Mouse (Mus musculus) bone marrow, adult 2 months (tissue): ENCODE measurements around the gene Pkn1. TPM values are rescaled to one million over a fixed set of nuclear protein-coding genes. Genes with fewer than 3 reads are reported as not detected.
A peak's percentile ranks its signal among the peaks of the same experiment; 100 is the strongest.

Experiments
- H3K27ac ChIP-seq: fragments of 200-500 bp; 2 replicates; pipeline ENCODE4 v1.5.1; 2012; ENCODE audit warnings: low read depth, mild to moderate bottlenecking, control low read depth, inconsistent platforms, low read length; ENCODE audit not compliant: control insufficient read depth, poor library complexity, insufficient read depth
- H3K4me1 ChIP-seq: fragments of 200-500 bp; 2 replicates; pipeline ENCODE4 v1.6.1; 2011; ENCODE audit warnings: low read length; ENCODE audit not compliant: control insufficient read depth, insufficient read depth
- H3K4me3 ChIP-seq: fragments of 200-500 bp; replicated peaks from 2 replicates; pipeline ENCODE3; 2011; ENCODE audit warnings: mild to moderate bottlenecking, low read depth, low read length, control low read depth; ENCODE audit not compliant: control insufficient read depth
- CTCF ChIP-seq: fragments of 200-500 bp; IDR thresholded peaks from 2 replicates; pipeline ENCODE4 v1.5.1; 2011; ENCODE audit warnings: low read length, control low read depth; ENCODE audit not compliant: control insufficient read depth, insufficient read depth
- POLR2A ChIP-seq: fragments of 200-500 bp; IDR thresholded peaks from 2 replicates; pipeline ENCODE4 v1.6.1; 2011; ENCODE audit warnings: low read depth, mild to moderate bottlenecking, control low read depth, low read length, borderline replicate concordance; ENCODE audit not compliant: control insufficient read depth
- WGBS: fragments of 180-500 bp; shearing (Covaris S2); methylation state at CpG from one replicate; pipeline ENCODE4 v1.1.7; 2018; 5-methylcytosine and 5-hydroxymethylcytosine counted together
- polyA plus RNA-seq: library from polyadenylated mRNA; stranded (reverse); fragments of >200 nt; gene quantifications from 2 replicates; pipeline ENCODE4 v1.2.4, GENCODE M21; 2011; ENCODE audit warnings: low replicate concordance; ENCODE audit not compliant: missing spikeins, insufficient read depth, insufficient read length

Pkn1 gene
- polyA plus RNA-seq, 1 experiment = 94.3 TPM

DNA sequence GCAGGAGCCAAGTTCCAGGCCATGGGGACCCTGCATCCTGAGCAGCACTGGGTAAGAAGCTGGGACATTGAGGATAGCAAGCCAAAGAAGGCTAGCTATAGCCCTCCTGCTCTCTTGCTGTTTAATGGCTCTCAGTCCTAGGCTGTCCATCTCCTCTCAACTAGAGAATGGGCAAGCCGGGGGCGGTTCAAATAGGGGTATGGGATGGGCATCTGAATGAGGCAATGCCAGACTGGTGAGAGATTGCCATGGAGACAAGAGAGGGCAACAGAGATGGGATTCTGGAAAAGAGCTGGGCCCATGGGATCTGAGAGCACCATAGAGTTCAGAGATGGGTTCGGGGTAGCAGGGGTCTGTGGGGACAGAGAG, 32.1 kb downstream of the Pkn1 start:
- Histone ChIP-seq H3K4me1 (peaks cover 2% of the 10 kb centered on the region; the same call in 1 of the 2 replicates), H3K4me3 (no peak overlapping the region), H3K27ac (no peak overlapping the region)
- no peak for TF ChIP-seq POLR2A
- TF ChIP-seq CTCF = no peak
- WGBS = 80% methylated on average over 3 of the region's 3 CpGs

- TF ChIP-seq POLR2A (no peak), CTCF (no peak)
- 38% methylated on average over 14 of the region's 14 CpGs for WGBS
- Histone ChIP-seq H3K4me3 (no peak within 1 kb of the TSS), H3K27ac (no peak within 1 kb of the TSS), H3K4me1 (peaks cover 2% of the 10 kb centered on the region; the same call in 1 of the 2 replicates)
Observed at GRCm38 (mm10) chr8:83665969-83666865, 32.8 kb downstream of the Pkn1 start, which contains the start of gene Ptger1. Gene Ptger1 (plus strand): TSS chr8:83666678.

GRCm38 (mm10) chr8:83664931-83665625, 33.9 kb downstream of the Pkn1 start:
- Histone ChIP-seq H3K4me1 (peaks cover 2% of the 10 kb centered on the region; the same call in 1 of the 2 replicates), H3K27ac (no peak overlapping the region), H3K4me3 (no peak overlapping the region)
- TF ChIP-seq CTCF (no peak), POLR2A (no peak)
- WGBS = 63% methylated on average over 2 of the region's 2 CpGs

DNA sequence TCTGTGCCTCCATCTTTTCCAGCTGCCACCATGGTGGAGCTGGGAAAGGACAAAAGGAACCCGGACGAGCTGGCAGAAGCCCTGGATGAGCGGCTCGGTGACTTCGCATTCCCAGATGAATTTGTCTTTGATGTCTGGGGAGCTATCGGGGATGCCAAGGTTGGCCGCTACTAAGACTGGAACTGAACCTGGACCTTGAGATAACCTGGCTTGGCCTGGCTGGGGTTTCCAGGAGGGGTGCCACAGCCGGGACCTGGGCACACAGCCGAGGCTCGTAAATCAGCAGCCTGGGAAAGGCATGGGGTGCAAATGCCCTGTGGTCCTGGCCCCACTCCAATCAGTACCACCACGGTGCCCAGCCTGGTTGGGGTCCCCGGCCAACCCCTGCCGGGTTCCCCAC, 34.9 kb downstream of the Pkn1 start:
- no peak overlapping the region for H3K4me3 ChIP-seq
- peaks cover 2% of the 10 kb centered on the region; the same call in 1 of the 2 replicates for H3K4me1 ChIP-seq
- 87% methylated on average over 13 of the region's 13 CpGs for WGBS
- H3K27ac ChIP-seq = no peak overlapping the region
- TF ChIP-seq CTCF (no peak), POLR2A (no peak)

- TF ChIP-seq POLR2A (no peak), CTCF (peak; percentile 94)
- 5% methylated on average over 4 of the region's 4 CpGs for whole genome bisulfite sequencing
- Histone ChIP-seq H3K27ac (no peak overlapping the region), H3K4me1 (peaks cover 2% of the 10 kb centered on the region; the same call in 1 of the 2 replicates), H3K4me3 (no peak overlapping the region)
Observed at GRCm38 (mm10) chr8:83662421-83662826, 36.6 kb downstream of the Pkn1 start.

- Histone ChIP-seq H3K4me1 (peaks cover 2% of the 10 kb centered on the region; the same call in 1 of the 2 replicates), H3K4me3 (no peak overlapping the region), H3K27ac (no peak overlapping the region)
- no peak for TF ChIP-seq CTCF
- no peak for TF ChIP-seq POLR2A
- WGBS = 72% methylated on average over 22 of the region's 22 CpGs
Observed at GRCm38 (mm10) chr8:83660995-83661680, 37.8 kb downstream of the Pkn1 start.

DNA sequence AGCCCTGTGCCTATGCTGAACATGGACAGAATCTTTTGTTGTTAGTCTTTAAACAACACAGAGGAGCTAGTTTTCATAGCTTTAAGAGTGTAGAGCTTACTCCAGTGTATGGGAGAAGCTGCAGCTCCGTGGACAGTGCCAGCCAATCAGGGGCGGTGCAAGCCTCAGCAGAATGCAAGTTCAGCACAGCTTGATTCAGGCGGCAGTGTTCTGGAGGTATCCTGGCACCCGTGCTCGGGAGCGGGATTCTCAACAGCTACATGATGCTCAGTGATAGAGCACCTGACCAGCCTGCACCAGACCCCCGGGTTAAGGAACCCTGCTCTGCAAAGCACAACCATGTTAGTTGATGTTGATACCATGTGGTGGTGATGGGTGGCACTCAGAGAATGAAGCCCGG, 38.4 kb downstream of the Pkn1 start:
- Histone ChIP-seq H3K4me1 (peaks cover 2% of the 10 kb centered on the region; the same call in 1 of the 2 replicates), H3K4me3 (no peak overlapping the region), H3K27ac (no peak overlapping the region)
- 66% methylated on average over 8 of the region's 8 CpGs for whole genome bisulfite sequencing
- TF ChIP-seq CTCF (no peak), POLR2A (no peak)

- WGBS = 74% methylated on average over 13 of the region's 13 CpGs
- TF ChIP-seq CTCF (0 out of 2 replicates have a peak, but pooled peaks have one; percentile 32), POLR2A (no peak)
- H3K4me1 ChIP-seq = no peaks in the 10 kb centered on the region; the same call in 1 of the 2 replicates
- no peak overlapping the region for H3K4me3 ChIP-seq
- H3K27ac ChIP-seq = no peak overlapping the region
Observed at GRCm38 (mm10) chr8:83656484-83657246, 42.3 kb downstream of the Pkn1 start.
